Mouse (Mus musculus): ENCODE measurements around the gene Rph3al.

GRCm38 (mm10) chr11:75937370-75937871, 808 bp downstream of the Rph3al start:
- TF ChIP-seq CTCF (IDR thresholded peaks at IDR 0.05; ENCODE audit: borderline replicate concordance, insufficient read depth, low read length): no peak
- no peak for TF ChIP-seq POLR2A (IDR thresholded peaks at IDR 0.05; ENCODE audit: low read depth, low read length)

Data from embryonic fibroblast, embryonic 13.5 days (primary cell).